Mouse (Mus musculus) MEL (cell line): ENCODE results near the gene Bmp6.

Experiments used
- CTCF ChIP-seq, 3 experiments: IDR thresholded peaks in 2 of 3; conservative IDR thresholded peaks in 1 of 3; 2 replicates each; pipeline ENCODE4 v1.5.1; 2011 to 2012; ENCODE audit warnings: low read length in 3 of 3, low read depth in 2 of 3, mild to moderate bottlenecking in 2 of 3, improper control_type of control experiment in 1 of 3, inconsistent platforms in 1 of 3, mixed read lengths in 1 of 3, moderate library complexity in 1 of 3; ENCODE audit not compliant: control insufficient read depth in 1 of 3, insufficient read depth in 1 of 3, poor library complexity in 1 of 3, severe bottlenecking in 1 of 3
- ELF1 ChIP-seq: IDR thresholded peaks from 2 replicates; pipeline ENCODE4 v1.6.1; 2014; ENCODE audit warnings: low read depth, mild to moderate bottlenecking, inconsistent platforms, low read length, improper control_type of control experiment, moderate library complexity
- NRF1 ChIP-seq: IDR thresholded peaks from 2 replicates; pipeline ENCODE4 v1.6.1; 2014; ENCODE audit warnings: low read depth, mild to moderate bottlenecking, inconsistent platforms, low read length, improper control_type of control experiment, moderate library complexity; ENCODE audit not compliant: poor library complexity, insufficient read depth, severe bottlenecking
- POLR2AphosphoS5 ChIP-seq: IDR thresholded peaks from 2 replicates; pipeline ENCODE4 v1.6.1; 2012; ENCODE audit warnings: low read depth, borderline replicate concordance, mild to moderate bottlenecking, inconsistent platforms, low read length, moderate library complexity, mixed read lengths
- TCF12 ChIP-seq: IDR thresholded peaks from 2 replicates; pipeline ENCODE4 v1.6.1; 2014; ENCODE audit warnings: low read depth, mild to moderate bottlenecking, inconsistent platforms, low read length, improper control_type of control experiment, moderate library complexity

DNA sequence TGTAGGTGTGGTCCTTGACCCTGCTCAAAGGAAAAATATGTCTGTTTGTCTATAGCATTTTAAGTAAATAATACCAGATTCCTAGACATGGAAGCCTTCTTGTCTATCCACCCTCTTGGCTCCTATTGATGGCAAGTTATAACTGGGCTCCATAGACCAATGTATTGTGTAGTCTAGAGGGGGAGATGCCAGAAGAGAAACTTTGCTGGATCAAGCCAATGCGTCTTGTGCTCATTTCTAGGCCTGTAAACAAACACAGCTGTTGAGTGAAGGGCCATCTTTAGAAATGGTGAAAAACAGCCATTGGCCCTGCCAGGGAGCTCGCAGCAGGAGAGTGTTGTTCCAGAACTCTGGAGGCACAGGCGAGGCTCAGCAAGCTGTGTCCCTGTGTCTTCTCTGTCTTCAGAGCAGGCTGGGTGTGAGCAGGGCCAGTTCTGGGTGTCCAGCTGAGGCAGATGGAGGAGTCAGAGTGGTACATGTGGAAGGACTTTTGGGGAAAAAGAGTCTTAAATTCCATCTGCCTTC, 41.2 kb downstream of the Bmp6 start:
- TF ChIP-seq CTCF (IDR thresholded peaks at IDR 0.05 in 2 of 3, conservative IDR thresholded peaks at IDR 0.05 in 1 of 3; ENCODE audit: control insufficient read depth in 1 of 3, insufficient read depth in 1 of 3, low read depth in 2 of 3, low read length in 3 of 3, poor library complexity in 1 of 3, severe bottlenecking in 1 of 3) = no peak
- TF ChIP-seq ELF1 = no peak
- no peak for TF ChIP-seq TCF12
- TF ChIP-seq POLR2AphosphoS5 = no peak
- no peak for TF ChIP-seq NRF1
